Mouse (Mus musculus) gonadal fat pad, adult 2 months (tissue): ENCODE measurements around the gene Ift43. TPM values are rescaled to one million over a fixed set of nuclear protein-coding genes. Genes with fewer than 3 reads are reported as not detected.

Experiments used
- DNase-seq: peaks from one replicate; pipeline ENCODE4 v3.0.0-alpha.2; 2012; ENCODE audit warnings: low read depth
- polyA plus RNA-seq: library from polyadenylated mRNA; depleted of rRNA; stranded (reverse); fragments of >200 nt; gene quantifications from 2 replicates; pipeline ENCODE4 v1.2.3, GENCODE M21; 2012

Gene Ift43
- polyA plus RNA-seq, 1 experiment, result 32.0 TPM

DNA sequence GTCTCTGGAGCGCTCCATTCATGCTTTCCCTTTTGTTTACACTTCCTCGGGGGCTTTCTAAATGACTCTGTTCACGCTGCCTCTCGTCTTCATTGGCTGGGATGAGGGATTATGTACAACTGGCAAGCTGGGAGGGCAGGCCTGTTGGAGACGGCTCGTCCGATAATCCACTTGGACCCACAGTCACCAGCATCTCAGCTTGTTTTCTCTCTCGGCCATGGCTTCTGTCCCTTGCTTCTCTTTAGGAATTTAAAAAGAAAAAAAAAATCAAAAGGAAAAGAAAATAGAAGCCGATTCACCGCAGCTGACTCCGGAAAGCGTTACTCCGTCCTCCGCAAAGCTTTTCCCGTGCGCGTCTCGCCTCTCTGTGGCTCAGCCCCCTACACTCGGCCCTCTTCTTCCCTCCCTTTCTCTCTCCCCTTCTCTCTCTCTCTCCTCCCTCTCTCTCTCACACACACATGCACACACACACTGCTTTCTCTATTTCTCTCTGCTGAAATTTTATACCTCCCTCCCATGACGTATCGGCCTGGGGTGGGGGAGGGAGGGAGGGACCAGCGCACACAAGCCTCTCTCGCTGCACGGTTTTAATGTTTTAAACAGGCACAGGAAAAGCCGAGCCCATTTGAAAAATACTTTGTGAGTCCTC, 3.7 kb upstream of the Ift43 start, which contains the start of gene Tgfb3:
Gene Tgfb3 (minus strand): TSS at position 489 of the 649 bp plus-strand sequence.
- DNase-seq, result no peak

DNA sequence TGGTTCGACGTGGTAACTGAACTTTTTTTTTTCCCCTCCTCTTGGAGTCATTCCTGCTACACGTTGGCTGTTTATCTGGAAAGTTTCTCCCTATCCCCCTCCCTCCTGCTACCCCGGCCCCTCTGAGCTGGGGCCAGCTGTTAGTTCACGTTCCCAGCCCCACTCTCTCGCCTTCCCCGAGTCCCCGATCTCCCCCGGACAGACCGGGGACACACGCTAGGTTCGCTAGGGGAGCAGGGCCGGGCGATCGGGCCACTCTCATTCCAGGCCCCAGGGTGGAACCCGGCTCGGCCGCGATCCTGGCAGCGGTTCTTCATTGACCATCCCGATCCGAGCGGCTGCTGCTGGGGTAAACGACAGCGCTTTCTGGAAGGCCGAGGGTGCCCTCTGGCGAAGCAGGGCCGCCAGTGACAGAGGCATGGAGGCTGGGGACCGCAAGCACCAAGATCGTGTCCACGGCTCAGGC, 3.1 kb upstream of the Ift43 start:
- no peak for DNase-seq

DNA sequence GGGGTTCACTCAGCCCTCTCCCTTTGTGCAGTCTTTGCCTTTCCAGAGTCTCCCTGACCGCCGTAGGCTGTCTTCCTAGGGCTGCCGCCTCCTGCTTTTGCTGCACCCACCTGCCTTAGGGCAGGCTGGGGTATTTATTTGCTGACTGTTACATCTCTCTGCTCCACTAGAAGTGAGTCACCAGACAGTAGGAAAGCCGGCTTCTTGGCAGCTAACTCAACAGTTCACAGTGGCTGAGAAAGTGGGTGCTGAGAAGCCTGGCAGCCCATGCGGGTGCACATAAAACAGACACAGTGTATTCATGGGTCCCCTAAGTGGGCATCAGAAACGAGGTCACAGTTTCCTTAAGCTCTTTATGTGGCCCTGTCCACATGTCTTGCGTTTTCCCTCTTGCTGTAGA, 3.5 kb downstream of the Ift43 start:
- DNase-seq, result no peak

DNA sequence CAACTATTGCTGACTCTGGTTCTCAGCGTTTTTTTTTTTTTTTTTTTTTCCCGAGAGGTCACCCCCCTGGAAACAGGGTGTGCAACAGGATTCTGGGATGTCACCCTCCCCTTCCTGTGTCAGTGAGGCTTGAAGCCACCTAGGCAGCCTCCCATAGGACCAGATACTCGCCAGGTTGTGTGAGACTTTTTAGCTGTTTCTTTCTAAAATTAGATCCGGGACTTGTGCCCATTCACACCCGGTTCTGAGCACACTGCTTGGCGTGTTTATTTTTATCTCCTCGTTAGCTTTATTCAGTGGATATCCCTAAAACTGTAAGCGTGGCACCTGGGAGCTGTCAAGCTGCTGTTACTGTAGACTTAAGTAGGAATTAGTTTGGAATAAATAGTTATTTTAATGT, 4.2 kb downstream of the Ift43 start:
- no peak for DNase-seq

DNA sequence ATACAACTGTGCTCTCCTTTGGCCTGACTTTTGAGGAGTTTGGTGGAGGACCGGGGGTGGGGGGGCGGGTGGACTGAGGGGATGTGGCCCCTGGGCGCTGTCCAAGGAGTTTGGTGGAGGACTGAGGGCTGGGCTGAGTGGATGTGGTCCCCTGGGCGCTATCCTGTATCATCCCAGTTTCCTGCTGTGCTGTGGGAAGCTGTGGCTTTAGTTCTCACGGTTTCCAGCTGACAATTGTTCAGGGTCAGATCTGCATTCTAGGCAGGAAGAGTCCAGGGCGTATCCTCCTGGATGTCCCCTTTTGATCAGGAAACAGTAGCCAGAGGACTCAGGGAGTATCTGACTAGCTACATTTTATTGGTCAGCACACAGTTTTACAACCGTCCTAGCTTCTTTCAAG, 5.7 kb downstream of the Ift43 start:
- DNase-seq, result no peak

DNA sequence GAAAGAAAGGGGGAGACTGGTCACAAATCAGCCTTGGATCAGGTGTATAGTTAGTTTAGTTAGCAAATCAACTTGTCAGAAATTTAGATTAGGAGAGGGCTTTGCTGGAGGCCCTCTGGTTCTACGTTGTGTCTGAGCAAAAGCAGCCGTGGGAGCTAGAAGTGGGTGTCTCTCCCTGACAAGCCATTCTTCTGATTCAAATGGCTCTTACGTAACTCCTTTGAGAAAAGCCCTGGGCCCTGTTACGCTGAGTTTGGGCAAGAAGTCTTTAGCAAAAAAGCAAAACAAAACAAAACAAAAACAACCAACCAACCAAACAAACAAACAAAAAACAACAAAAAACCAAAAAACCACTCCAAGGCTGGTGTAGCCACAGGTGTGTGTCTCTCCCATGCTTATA, 8.4 kb downstream of the Ift43 start:
- DNase-seq, result no peak

DNA sequence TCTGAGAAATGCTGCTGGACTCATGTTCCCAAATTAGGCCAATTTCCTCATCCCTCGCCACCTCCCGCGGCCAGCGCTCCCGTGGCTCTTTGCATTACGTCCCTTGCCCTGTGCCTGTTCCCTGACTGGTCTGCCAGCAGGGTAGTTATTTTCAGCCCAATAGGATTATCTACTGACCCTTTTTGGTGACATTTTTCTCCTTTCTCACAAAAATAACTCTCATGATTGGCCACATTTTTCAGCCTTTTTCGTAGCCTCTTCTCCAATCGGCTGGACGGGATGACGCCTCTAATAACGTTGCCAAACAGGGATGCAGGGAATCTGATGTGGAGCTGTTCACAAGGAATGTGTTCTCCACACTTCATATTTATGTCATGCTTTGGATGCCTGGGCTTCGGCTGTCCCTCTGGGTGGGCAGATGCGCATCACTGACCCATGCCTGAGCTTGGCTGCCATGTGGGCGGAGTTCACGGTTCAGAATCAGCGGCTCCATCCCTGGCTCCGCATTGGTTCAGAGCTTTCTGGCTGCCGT, 9.3 kb downstream of the Ift43 start:
- DNase-seq, result no peak

DNA sequence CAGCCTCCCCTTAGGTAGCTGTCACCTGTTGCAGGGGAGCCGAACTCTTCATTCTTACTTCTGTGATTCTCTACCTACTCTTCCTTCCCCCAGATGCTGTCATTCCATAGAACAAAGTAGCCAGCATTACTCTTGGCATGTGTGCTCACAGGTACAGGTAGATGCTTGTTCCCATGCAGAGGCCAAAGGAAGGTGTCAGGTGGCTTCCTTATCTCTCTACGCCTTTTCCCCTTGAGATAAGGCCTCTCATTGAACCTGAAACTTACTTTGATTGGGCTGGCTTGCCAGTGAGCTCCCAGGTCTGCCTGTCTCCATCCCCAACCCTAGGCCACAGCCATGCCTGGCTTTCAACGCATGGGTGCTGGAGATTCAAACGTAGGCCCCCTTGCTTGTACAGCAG, 11.7 kb downstream of the Ift43 start:
- no peak for DNase-seq

DNA sequence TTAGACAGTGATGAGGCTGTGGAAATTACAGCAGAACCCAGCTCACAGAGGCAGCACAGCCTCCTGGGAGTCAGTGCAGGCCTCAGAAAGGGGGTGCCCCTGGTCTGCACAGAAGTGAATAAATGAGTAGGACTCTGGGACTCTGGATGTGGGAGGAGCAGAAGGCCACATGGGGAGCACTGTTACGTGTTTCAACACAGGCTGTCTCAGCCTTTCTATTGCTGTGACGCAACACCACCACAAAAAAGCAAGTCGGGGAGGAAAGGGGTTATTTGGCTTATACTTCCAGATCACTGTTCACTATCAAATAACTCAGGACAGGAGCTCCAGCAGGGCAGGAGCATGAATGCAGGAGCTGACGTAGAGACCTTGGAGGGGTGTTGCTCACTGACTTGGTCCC, 13.5 kb downstream of the Ift43 start:
- no peak for DNase-seq

DNA sequence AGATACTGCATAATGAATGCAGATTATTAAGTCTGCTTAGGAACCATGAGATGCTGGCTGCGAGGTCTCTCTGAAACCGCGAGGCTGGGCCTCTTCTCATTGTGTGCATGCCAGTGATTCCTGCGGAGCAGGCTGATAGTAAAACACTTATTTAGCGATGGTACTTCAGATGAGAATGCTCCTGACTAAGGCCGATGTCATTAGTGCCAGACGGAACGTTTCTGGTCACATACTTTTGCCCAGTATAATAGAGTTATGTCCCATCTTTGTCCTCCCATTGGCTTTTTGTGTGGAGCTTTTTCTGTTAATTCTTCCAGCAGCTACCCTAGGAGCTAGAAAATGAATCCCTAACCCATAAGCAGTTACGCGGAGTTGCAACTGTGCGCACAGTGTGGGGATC, 15.4 kb downstream of the Ift43 start:
- DNase-seq, result no peak

DNA sequence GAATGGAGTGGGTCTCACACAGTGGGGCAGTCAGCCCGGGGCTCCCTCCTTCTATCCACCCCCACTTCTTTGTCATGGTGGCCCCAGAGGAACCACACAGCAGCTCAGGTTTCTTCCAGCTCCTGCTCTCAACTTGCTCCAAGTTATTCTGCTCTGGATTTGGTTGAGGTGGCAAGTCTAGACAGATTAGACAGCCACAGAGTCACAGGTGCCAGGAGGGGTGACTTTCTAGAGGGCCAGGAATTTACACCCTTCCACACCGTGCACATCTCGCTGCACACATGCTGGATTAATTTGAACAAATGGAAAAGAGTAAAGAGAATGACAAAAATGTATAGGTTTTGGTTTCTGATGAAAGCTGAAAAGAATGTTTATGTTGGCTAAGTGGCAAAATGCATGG, 18.4 kb downstream of the Ift43 start:
- no peak for DNase-seq

DNA sequence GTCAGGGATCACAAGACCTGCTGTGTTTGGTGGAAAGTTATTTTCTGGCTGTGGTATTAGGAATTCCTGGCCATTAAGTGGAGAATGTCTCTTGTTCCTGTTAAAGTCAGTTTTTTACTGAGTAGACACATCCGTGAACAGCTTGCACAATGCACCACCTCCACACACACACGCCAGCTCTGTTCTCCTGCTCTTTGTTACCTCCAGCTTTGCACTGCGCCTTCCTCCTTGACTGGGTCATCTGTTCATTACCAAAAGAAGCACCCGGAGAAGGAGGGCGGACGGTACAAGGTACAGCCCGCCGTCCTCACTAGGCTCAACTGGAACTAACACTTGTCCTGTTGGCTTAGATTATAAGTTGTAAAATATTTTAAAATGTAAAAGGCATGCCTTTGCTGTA, 20.3 kb downstream of the Ift43 start:
- no peak for DNase-seq

DNA sequence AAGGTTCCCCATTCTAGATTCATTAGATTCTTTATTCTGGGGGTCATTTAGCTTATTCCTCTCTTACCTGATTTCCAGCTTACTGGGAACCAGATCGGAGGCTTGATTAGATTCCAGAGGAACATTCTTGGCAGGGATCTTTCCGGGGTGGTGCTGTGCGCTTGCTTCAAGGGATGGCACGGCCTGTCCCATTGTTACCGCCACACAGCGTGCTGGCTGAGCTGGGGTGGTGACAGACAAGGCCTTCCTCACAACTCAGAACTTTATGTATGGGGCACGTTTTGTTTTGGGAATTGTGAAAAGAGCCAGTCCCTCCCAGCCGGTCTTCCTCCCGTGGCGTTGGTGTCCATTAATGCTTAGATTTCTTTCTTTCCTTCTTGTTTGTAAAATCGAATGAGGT, 21.1 kb downstream of the Ift43 start:
- DNase-seq, result no peak

DNA sequence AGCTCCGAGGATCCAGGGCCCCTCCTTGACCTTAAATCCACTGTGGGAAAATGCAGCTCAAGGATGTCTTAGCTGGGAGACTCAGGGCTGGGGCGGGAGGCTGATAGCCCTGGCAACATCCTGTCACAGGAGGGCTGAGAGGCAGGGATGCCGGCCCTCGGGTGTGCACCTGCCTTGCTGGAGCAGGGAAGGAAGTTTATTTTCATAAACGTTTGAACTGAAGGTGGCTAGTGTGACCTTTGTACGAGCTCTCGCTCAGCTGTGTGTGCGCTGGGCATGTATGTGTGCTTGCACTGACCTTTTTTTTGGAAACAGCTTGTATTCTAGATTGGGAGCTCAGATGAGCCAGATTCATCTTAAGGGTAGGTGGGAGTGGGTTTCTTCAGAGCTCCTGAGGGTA, 21.5 kb downstream of the Ift43 start:
- no peak for DNase-seq

DNA sequence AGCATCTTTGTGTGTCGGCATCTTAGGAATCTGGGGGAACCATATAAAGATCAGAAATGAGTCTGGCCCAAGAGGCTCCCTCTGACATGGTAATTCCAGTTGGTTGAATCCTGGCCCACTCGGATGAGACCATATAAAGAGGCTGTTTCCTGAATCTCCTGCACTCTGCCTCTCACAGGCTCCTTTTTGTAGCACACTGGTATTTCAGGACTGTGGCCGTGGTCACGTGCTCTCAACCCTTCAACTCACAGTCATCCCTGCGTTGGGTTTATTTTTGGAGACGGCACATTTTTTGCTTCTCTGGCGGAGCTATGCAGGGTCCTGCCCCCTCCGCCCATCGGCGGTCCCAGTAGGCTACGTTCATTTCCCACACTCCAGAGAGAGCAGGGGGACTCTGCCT, 22.0 kb downstream of the Ift43 start:
- no peak for DNase-seq

DNA sequence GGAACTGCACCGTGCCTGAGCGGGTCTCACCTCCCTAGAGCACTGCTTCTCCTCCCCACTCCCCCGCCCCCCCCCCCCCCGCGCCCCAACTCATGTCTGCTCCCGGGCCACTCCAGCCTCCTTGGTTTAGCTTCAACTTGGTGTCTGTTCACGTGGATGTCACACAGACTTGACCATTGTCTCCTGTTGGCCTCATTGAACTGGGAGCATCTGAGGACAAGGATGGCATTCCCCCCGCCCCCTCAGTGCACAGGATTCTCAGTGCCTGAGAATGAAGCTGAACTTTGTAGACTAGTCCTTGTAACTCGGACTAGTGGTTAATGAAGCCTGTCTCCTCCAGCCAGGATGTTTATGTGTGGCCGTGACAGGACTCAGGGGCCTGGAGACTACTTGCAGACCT, 23.2 kb downstream of the Ift43 start:
- DNase-seq, result no peak

DNA sequence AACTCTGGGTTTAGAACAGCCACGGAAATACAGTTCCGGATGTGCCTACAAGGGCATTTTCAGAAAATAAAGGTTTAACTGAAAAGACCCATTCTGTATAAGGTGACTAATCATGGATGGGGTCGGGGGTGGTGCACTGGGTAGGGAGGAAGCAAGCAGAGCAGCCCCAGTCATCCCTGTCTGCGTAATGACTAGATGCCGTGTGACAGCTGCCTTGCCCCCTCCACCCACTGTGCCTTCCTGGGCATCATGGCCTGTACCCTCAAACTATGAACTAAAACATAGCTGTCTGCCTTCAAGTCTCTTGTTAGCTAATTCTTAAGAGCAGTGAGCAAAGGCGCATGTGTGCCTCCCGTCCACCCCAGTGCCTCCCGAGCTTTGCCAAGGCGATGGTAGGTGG, 23.7 kb downstream of the Ift43 start:
- no peak for DNase-seq

DNA sequence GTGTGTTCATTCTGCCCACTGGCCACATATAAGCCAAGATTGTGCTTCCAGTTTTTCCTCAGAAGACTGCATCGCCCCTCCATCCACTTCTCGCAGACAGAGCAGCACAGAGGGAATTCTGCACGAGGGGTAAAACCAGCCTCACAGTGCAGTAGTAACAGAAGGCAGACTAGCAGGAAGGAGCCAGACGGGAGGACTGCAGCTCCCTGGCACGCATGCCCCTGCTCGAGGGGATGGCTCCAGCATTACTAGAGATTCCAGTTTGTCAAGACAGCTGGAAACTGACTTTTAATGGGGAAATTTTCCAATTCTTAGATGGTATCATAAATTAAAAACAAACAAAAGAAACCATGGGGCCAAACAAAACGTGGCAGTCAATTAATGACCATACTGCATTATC, 25.3 kb downstream of the Ift43 start:
- DNase-seq, result no peak

DNA sequence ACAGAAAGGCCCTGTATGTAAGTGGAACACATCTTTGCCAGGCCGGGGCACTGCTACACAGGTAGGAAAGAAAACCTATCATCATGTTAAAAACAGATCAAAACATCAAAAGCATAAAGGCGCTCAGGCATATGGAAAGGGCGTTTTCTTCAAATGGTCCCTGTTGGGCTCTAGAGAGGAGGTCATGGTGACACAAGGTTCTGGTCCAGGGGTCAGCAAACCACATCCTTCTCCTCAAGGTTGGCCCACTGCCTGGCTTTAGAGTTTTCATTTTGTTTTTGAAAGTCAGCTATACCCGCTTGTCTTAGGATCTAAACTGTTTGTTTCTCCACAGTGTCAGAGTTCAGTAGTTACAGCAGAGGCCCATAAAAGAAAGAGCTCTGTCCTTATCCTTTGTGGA, 27.2 kb downstream of the Ift43 start:
- no peak for DNase-seq

DNA sequence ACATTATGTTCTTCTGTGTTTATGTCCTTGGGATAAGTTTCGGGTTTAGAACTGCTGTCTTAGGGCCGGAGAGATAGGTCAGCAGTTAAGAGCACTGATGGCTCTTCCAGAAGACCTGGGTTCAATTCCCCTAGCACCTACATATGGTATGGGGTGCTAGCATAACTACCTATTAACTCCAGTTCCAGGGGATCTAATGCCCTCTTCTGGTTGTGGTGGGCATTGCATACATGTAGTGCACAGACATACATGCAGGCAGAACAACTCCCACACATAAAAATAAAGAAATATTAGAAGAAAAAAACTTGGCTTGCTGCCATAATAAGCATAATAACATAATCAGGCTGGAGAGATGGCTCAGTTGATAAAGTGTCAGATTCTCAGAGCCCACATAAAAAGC, 28.3 kb downstream of the Ift43 start:
- no peak for DNase-seq

DNA sequence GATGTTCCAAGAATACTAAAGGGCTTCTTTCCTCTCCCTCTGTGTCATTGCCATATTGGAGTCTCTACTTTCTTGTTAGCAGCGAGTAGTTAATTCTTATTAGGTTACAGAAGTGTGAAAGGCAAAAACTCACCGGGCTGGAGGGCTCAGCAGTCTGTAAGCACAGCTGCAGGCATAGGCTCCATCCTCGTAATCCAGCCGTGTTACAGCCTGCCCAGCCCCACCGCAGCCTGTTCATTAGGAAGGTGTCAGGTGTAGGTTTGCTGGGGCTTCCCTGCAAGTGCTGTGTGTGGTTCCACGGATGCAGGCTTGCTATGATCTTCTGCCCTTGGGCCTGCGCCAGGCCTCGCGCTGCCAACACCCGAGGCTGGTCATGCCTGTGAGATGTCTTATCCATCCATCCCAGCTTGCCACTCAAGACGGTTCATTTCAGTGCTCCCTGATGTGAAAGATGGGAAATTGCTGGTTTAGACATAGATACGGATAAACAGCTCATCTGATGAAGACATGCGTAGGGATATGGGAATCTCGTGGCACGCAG, 34.0 kb downstream of the Ift43 start:
- DNase-seq, result no peak

DNA sequence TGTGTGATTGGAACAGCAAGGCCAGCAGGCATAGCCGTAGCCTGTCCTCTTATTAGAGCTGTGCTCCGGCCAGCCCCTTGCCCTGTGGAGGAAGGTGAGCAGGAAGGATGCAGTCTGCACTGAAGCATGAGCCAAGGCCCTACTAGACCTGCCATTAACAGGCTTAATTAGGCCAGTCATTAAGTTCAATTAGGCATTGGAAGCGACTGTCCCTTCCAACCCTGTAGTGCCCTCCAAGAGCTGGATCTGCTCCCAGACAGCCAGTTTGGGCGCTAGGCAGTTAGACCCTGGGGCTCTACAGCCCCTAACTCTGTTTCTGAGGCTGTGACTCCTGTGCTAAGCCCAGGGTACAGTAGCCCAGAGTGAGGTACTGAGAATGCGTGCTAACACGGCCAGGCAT, 41.7 kb downstream of the Ift43 start:
- DNase-seq, result no peak

DNA sequence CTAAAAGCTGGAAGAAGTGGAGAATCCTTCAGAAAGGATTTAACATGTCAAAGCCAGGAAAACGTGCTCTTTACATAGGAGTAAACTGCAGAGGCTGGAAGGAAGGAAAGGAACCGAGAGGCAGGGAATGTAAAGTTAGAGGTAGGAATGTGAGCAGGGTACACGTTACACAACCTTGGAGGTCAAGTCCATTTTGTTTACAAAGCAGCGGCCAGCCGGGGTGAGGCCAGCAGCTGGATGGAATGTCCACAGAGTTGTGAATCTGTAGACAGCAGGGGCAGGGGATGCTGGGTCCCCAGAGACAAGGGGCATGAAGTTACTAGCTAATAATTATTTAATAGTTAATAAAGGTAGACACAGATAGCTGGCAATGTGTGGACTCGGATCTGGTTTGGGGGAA, 45.8 kb downstream of the Ift43 start:
- DNase-seq, result no peak

DNA sequence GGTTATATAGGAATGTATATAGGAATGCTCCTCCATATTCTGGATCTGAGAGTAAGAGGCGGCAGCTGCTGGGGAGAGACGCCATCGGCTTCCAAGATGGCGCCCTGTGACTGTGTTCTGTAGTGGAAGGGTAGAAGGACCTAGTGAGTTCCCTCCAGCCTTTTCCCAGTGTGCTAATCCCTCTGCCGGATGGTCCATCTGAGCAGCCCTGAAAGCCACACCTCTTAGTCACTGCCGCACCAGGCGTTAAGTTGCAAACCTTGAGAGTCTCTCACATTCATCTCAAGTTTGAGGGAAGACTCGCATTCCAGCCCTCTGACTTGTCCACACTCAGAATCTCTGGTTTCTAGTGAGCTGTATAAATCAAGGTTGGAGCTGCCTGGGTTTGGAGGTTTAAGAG, 46.7 kb downstream of the Ift43 start:
- DNase-seq, result no peak
